Mouse (Mus musculus): ENCODE results near the gene Stc2. TPM values are rescaled to one million over a fixed set of nuclear protein-coding genes. Genes with fewer than 3 reads are reported as not detected.

Gene Stc2
- polyA plus RNA-seq, 1 experiment from 2014 or later: 1.3 TPM

DNA sequence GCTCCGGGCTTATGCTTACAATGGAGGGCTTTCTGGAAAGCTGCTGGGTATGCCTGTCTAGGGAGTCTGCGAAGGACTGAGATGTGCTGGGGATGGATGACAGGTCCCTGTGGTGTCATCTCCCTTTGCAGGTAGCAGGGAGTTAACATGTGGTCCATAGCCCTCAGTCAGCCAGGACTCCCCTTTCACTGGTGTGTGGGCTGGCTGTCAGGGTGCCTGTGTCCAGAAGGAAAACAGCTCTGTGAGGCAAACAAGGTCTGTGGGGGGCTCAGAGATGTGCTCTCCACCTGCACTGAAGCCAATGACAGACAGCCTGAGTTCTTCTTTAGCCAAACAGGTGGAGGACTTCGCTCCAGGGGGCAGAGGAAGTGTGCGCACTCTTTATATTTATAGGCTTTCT, 8.8 kb downstream of the Stc2 start:
- ATAC-seq (replicated peaks; ENCODE audit: insufficient number of reproducible peaks, low FRiP score, low TSS enrichment): no peak
- Histone ChIP-seq H3K4me2 (no peak overlapping the region), H3K36me3 (ENCODE audit: control insufficient read depth, insufficient read depth, low read length) (no peaks in the 10 kb centered on the region), H3K9me3 (replicated peaks; ENCODE audit: control insufficient read depth, low read length) (no peaks in the 10 kb centered on the region), H3K4me3 (ENCODE audit: low read depth, low read length) (no peak overlapping the region), H3K27me3 (ENCODE audit: control insufficient read depth, insufficient read depth, low read length) (no peaks in the 10 kb centered on the region), H3K9ac (ENCODE audit: low read depth, low read length) (no peak overlapping the region), H3K27ac (ENCODE audit: low read depth, low read length) (no peak overlapping the region), H3K4me1 (ENCODE audit: control insufficient read depth, insufficient read depth, low read length) (no peaks in the 10 kb centered on the region)
- 86% methylated on average over 4 of the region's 4 CpGs for WGBS (ENCODE audit: insufficient replicate concordance)

DNA sequence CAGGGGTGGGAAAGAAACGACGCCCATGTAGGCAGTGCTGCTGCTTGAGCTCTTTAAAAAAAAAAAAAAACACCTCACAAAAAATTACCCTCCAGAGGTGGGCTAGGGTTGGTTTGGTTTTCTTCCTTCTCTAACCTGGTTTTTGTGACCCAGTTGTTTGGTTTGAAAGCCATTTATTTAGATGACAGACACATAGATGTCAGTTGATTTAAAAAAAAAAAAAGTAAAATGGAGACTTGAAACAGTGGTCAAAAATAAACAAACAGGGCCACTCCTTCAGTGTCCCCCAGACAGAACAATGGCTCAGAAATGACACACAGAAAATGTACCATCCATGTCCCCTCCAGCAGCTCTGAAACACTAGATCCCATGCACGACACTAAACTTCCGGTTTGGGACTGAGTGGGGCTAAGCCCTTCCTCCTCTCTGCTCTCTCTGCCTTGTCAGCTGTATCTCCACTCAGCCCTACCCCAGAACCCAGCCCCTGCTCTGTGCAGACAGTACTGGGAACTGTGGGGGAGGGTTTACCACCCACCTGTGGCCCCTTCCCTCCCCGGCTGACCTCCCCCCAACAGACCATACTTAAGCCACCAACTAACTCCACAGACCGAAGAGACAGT, 10.5 kb downstream of the Stc2 start:
- 68% methylated on average over 6 of the region's 6 CpGs for WGBS (ENCODE audit: insufficient replicate concordance)
- no peaks in the 10 kb centered on the region for H3K36me3 ChIP-seq (ENCODE audit: control insufficient read depth, insufficient read depth, low read length)
- H3K9ac ChIP-seq (ENCODE audit: low read depth, low read length): no peak overlapping the region
- no peaks in the 10 kb centered on the region for H3K27me3 ChIP-seq (ENCODE audit: control insufficient read depth, insufficient read depth, low read length)
- no peaks in the 10 kb centered on the region for H3K4me1 ChIP-seq (ENCODE audit: control insufficient read depth, insufficient read depth, low read length)
- no peak for ATAC-seq (replicated peaks; ENCODE audit: insufficient number of reproducible peaks, low FRiP score, low TSS enrichment)
- H3K4me3 ChIP-seq (ENCODE audit: low read depth, low read length): no peak overlapping the region
- no peaks in the 10 kb centered on the region for H3K9me3 ChIP-seq (replicated peaks; ENCODE audit: control insufficient read depth, low read length)
- H3K4me2 ChIP-seq: no peak overlapping the region
- H3K27ac ChIP-seq (ENCODE audit: low read depth, low read length): no peak overlapping the region

DNA sequence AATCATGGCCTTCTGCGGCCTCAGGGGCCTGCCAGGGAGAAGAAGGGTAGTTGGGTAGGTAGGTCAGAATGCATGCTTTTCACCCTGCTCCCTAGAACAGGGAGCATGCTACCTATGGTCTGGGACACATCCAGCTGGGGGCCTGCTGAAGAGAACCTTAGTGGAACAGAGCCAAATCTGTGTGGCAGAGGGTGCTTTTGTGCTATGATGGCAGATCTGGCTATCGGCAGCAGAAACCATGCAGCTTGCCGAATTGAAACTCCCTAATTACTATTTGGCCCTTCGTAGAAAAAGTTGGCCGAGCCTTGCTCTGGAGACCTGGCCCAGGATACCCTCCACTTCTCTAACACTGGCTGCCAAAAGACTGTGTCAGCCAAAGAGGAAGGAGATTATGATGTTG, 11.4 kb downstream of the Stc2 start:
- Histone ChIP-seq H3K9ac (ENCODE audit: low read depth, low read length) (no peak overlapping the region), H3K36me3 (ENCODE audit: control insufficient read depth, insufficient read depth, low read length) (no peaks in the 10 kb centered on the region), H3K27ac (ENCODE audit: low read depth, low read length) (no peak overlapping the region), H3K27me3 (ENCODE audit: control insufficient read depth, insufficient read depth, low read length) (no peaks in the 10 kb centered on the region), H3K4me3 (ENCODE audit: low read depth, low read length) (no peak overlapping the region), H3K4me2 (no peak overlapping the region), H3K4me1 (ENCODE audit: control insufficient read depth, insufficient read depth, low read length) (no peaks in the 10 kb centered on the region), H3K9me3 (replicated peaks; ENCODE audit: control insufficient read depth, low read length) (no peaks in the 10 kb centered on the region)
- no peak for ATAC-seq (replicated peaks; ENCODE audit: insufficient number of reproducible peaks, low FRiP score, low TSS enrichment)
- WGBS (ENCODE audit: insufficient replicate concordance): 82% methylated on average over 5 of the region's 5 CpGs

DNA sequence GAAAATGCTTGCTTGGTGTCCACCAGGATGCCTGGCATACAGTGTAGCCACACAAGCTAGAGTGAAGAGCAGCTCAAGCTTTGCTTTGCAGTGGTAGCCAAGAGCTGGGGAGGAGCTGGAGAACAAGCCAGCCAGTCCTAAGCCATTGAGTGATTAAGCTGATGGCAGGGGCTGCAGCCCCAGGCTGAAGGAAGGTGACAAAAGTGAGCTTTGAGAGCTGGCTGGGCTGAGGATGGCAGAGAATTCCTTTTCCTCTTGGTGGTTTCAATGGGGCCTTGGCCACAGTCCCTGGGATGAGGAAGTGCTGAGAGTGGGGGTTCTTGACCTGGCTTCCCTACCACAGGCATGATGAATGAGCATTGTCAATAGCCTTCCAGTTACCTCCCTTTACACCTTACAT, 13.0 kb downstream of the Stc2 start:
- Histone ChIP-seq H3K4me2 (no peak overlapping the region), H3K9me3 (replicated peaks; ENCODE audit: control insufficient read depth, low read length) (no peaks in the 10 kb centered on the region), H3K27me3 (ENCODE audit: control insufficient read depth, insufficient read depth, low read length) (no peaks in the 10 kb centered on the region), H3K4me3 (ENCODE audit: low read depth, low read length) (no peak overlapping the region), H3K9ac (ENCODE audit: low read depth, low read length) (no peak overlapping the region), H3K4me1 (ENCODE audit: control insufficient read depth, insufficient read depth, low read length) (no peaks in the 10 kb centered on the region), H3K27ac (ENCODE audit: low read depth, low read length) (no peak overlapping the region), H3K36me3 (ENCODE audit: control insufficient read depth, insufficient read depth, low read length) (no peaks in the 10 kb centered on the region)
- ATAC-seq (replicated peaks; ENCODE audit: insufficient number of reproducible peaks, low FRiP score, low TSS enrichment): no peak

DNA sequence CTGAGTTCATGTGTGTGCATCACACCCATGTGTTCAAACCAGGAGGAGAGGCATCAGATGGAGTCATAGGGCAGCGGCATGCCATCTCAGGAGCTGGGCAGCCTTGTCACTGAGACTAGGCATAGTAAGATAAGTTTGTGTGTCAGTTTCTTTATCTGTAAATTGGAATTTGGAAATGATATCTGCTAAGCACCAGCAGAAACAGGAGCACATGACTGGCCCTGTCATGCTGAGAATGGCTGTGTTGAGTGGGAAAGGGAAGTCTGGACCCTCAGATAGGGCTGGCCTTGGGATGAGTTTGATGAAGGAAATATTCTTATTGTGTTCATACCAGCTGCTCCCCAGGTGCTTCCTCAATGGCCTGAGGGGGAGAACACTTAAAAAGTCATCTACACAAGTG, 14.1 kb downstream of the Stc2 start:
- 62% methylated on average over 1 of the region's 1 CpGs for WGBS (ENCODE audit: insufficient replicate concordance)
- H3K4me3 ChIP-seq (ENCODE audit: low read depth, low read length): no peak overlapping the region
- H3K9ac ChIP-seq (ENCODE audit: low read depth, low read length): no peak overlapping the region
- H3K4me1 ChIP-seq (ENCODE audit: control insufficient read depth, insufficient read depth, low read length): no peaks in the 10 kb centered on the region
- H3K36me3 ChIP-seq (ENCODE audit: control insufficient read depth, insufficient read depth, low read length): no peaks in the 10 kb centered on the region
- no peaks in the 10 kb centered on the region for H3K9me3 ChIP-seq (replicated peaks; ENCODE audit: control insufficient read depth, low read length)
- H3K27ac ChIP-seq (ENCODE audit: low read depth, low read length): no peak overlapping the region
- ATAC-seq (replicated peaks; ENCODE audit: insufficient number of reproducible peaks, low FRiP score, low TSS enrichment): no peak
- H3K27me3 ChIP-seq (ENCODE audit: control insufficient read depth, insufficient read depth, low read length): no peaks in the 10 kb centered on the region
- H3K4me2 ChIP-seq: no peak overlapping the region

DNA sequence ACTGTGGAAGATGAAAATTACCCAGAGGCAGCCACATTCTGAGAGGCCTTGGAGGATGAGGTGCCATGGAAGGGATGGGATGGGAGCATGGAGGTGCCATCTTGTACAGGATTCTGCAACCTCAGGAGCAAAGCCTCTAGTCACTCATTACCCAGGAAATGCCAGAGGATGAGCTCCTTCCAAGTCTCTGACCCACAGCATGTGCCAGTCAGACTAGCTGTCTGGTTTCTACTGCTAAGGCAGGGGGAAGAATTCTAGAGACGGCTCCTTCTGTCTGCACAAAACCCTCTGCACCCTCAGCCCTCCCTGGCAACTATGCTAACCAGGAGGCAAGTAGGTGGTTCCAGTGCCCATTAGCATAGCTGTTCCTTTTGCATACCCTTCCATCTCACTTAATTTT, 15.4 kb downstream of the Stc2 start:
- no peak overlapping the region for H3K9ac ChIP-seq (ENCODE audit: low read depth, low read length)
- no peak for ATAC-seq (replicated peaks; ENCODE audit: insufficient number of reproducible peaks, low FRiP score, low TSS enrichment)
- no peaks in the 10 kb centered on the region for H3K9me3 ChIP-seq (replicated peaks; ENCODE audit: control insufficient read depth, low read length)
- no peak overlapping the region for H3K4me2 ChIP-seq
- no peak overlapping the region for H3K27ac ChIP-seq (ENCODE audit: low read depth, low read length)
- no peaks in the 10 kb centered on the region for H3K27me3 ChIP-seq (ENCODE audit: control insufficient read depth, insufficient read depth, low read length)
- WGBS (ENCODE audit: insufficient replicate concordance): 63% methylated on average over 1 of the region's 1 CpGs
- no peak overlapping the region for H3K4me3 ChIP-seq (ENCODE audit: low read depth, low read length)
- no peaks in the 10 kb centered on the region for H3K36me3 ChIP-seq (ENCODE audit: control insufficient read depth, insufficient read depth, low read length)
- no peaks in the 10 kb centered on the region for H3K4me1 ChIP-seq (ENCODE audit: control insufficient read depth, insufficient read depth, low read length)

Other genes starting within 250 kb of the Stc2 start
- gene Gm17332, start 187.6 kb downstream of the Stc2 start, polyA plus RNA-seq (2014; fragmentation: Nextera tagmentation; extraction: Ambion mirVana): not detected in 2 replicates